Mouse (Mus musculus) urinary bladder, postnatal 10 days (tissue): Measurements from ENCODE around the gene Acly.

Source experiments
- DNase-seq: peaks from one replicate; pipeline ENCODE4 v3.0.0; 2022; ENCODE audit warnings: low spot score

Gene Acly

DNA sequence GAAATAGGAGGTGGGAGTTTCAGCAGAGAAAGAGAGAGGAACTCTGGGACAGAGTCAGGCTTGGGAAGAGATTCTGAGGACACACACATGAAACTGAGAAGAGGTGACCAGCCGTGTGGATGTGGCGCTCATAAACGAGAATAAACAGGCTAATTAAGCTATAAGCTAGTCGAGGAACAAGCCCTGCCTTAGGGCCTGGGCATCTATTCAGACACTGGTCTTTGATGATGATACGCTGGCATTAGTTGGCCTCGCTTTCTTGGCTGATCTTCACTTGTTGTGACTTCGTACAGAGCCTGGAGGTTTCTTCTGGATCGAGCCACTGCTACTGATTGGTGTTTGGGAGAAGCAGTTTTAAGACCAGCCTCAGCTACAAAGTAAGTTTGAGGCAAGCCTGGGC is 21.8 kb downstream of the Acly start:
- DNase-seq = no peak

- DNase-seq = no peak
Observed at GRCm38 (mm10) chr11:100504990-100505660, 22.7 kb downstream of the Acly start.

DNA sequence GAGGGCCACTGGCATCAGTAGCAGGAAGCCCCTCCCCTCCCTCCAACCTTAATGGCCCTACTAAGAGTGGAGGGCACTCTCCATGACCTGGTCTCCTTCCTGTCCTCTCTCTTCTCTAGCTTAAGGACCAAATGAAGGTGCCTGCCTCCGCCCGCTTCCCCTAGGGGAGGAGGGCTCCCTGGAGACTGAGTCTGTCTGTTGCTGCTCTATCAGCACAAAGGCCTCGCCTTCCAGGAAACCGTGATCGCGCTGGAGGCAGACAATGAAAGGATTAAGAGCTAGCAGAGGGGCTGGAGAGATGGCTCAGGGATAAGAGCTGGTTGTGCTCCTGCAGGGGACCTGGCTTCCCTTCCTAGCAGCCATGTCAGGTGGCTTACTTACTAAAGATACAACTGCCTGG is 26.5 kb downstream of the Acly start:
- DNase-seq = no peak

- no peak for DNase-seq
Observed at GRCm38 (mm10) chr11:100500651-100501050, 27.1 kb downstream of the Acly start.

DNA sequence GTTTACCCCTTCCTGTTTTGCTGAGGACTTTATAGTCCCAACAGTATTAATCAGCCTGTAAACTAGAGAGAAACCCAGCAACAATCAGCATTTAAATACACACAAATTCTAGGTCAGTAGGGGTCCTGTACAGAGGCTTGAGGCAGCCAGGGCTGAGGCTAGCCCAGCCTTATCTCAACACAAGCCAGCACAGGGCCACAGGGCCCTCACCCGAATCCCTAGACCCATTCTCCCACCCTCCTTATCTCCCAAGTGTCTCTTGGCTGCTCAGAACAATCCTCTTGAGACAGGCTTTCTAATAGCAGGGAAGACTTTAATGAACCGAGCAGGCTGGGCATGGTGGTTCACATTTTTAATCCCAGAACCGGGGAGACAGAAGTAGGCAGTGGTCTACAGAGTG is 27.6 kb downstream of the Acly start:
- no peak for DNase-seq

- DNase-seq = no peak
Observed at GRCm38 (mm10) chr11:100493771-100494170, 34.0 kb downstream of the Acly start.

DNA sequence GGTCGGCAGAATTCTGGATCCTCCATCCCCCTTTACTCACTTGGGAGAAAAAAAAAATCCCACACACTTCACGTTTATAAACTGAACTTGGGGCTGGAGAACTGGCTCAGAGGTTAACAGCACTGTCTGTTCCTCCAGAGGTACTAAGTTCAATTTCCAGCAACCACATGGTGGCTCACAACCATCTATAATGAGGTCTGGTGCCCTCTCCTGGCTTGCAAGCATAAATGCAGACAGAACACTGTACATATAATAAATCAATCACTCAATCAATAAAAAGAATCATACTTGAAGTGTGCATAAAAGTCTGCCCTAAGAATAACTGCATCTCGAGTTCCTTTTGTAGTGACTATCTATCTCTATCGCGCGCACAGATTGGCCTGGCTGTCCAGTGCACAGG is 36.8 kb downstream of the Acly start:
- no peak for DNase-seq

DNA sequence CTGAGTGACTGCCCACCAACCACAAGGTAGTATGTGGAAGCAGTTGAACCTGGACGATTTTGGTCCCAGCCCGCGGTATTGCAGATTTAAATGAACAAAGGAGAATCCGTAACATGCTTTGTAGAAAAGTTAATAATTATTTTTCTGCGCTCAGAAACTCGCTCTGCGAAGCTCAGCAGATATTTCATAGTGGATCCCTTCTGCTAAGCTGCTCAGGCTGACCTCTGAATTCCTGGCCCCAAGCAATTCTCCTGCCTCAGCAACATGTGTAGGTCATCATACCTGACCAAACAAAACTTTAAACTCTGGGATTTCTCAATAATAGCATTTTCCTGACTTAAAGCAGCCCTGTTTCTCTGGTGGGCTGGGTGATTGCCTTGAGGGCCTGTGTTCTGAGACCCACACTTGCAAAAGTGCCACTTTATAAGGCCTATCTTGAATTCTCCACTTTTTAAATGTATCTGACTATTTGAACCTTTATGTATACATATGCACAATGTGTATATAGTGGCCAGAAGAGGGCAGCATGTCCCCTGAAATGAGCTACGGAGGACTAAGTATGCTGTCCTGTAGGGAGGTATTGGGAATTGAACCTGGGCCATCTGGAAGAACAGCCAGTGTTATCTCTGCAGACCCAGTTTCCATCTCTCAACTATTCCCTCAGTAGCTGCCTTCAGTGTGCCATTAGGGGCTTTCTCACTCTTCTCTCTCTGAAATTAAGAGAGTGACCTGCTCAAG is 41.8 kb downstream of the Acly start:
- DNase-seq = no peak

- DNase-seq = no peak
Observed at GRCm38 (mm10) chr11:100484461-100484860, 43.3 kb downstream of the Acly start.

GRCm38 (mm10) chr11:100479152-100479551 is 48.6 kb downstream of the Acly start:
- no peak for DNase-seq

DNA sequence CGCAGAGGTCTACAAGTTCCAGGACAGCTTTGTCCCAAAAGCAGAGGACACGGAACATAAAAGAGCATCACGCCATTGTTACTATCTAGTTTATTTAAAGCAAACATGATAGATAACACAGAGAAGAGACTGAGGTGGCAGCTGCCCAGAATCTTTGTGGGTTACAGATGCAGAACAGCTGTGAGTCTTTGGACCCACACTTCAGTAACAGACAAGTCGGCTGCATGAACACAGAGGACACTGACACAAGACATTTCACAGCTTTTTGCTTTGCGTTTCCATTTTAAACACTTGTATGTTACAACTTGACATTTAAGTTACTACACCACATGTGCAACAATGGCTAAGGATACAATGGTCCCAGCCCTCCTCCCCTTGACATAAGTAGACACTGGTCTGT is 51.5 kb downstream of the Acly start:
- no peak for DNase-seq

- no peak for DNase-seq
Observed at GRCm38 (mm10) chr11:100472935-100473295, 54.9 kb downstream of the Acly start.

GRCm38 (mm10) chr11:100472197-100472934 is 55.4 kb downstream of the Acly start, which contains the start of gene Klhl11:
Klhl11 (minus strand) TSS chr11:100472741.
- peak; percentile 57 for DNase-seq

DNA sequence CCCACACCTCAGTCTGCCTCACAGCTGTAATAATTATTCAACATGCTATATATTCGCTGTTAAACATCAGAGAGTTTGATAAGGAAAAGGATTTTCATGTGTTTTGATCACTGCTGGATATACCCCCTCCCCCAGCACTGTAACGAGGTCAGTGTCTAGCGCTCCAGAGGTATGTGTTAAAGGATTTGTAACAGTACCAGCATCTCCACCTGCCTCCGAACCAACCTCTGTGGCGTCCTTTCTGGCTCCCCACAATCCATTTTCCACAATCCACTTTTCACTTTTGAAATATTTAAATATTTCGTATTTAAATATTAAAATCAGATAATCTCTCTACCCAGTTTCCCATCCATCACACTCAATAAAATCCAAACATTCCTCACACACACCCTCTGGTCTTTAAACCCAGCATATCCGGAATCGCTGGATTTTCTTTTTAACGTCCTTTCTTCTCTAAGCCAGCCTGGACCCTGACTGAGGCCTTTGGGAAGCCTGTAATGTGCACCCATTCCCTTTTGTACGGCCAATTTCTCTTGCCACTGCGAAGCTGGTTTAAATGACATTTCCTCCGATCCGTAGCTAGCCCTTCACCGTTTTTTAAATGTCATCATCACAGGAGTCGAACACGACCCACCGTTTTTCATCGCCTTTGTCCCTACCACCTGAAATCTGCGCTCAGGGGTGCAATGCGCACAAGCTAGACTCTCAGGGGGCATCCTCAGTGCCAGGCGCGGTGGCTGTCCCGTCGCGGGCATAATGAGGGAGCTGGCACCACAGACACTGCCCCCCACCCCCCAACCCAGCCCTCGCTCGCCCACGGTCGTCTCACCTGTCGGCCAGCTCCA is 56.2 kb downstream of the Acly start:
- DNase-seq = no peak

GRCm38 (mm10) chr11:100465833-100466232 is 62.0 kb downstream of the Acly start:
- no peak for DNase-seq

- DNase-seq = no peak
Observed at GRCm38 (mm10) chr11:100465229-100465792, 62.5 kb downstream of the Acly start.

- no peak for DNase-seq
Observed at GRCm38 (mm10) chr11:100462699-100463098, 65.1 kb downstream of the Acly start.

- DNase-seq = no peak
Observed at GRCm38 (mm10) chr11:100457711-100458110, 70.1 kb downstream of the Acly start.

GRCm38 (mm10) chr11:100457247-100457646 is 70.6 kb downstream of the Acly start:
- DNase-seq = no peak

GRCm38 (mm10) chr11:100442625-100443024 is 85.2 kb downstream of the Acly start:
- DNase-seq = no peak

GRCm38 (mm10) chr11:100441797-100442196 is 86.0 kb downstream of the Acly start, which contains the start of the genes Nt5c3b and Klhl10:
Nt5c3b (minus strand) TSS chr11:100441808.
Klhl10 (plus strand) TSS chr11:100441917.
- DNase-seq = no peak
